Mouse (Mus musculus) inflammation-experienced regulatory T-cells (primary cell): ENCODE results near the gene Zfp2. TPM values are rescaled to one million over a fixed set of nuclear protein-coding genes. Genes with fewer than 3 reads are reported as not detected.

Experiments used
- polyA plus RNA-seq, 2 experiments: library from polyadenylated mRNA; unstranded; fragments of 100-300 nt; shearing (Covaris generic); gene quantifications; one replicate each; pipeline ENCODE4 v1.2.1; 2017

Gene Zfp2
- polyA plus RNA-seq: 1 to 10 TPM in 1 of 2 experiments, under 1 TPM in 1; 0.31 to 2.4 TPM

DNA sequence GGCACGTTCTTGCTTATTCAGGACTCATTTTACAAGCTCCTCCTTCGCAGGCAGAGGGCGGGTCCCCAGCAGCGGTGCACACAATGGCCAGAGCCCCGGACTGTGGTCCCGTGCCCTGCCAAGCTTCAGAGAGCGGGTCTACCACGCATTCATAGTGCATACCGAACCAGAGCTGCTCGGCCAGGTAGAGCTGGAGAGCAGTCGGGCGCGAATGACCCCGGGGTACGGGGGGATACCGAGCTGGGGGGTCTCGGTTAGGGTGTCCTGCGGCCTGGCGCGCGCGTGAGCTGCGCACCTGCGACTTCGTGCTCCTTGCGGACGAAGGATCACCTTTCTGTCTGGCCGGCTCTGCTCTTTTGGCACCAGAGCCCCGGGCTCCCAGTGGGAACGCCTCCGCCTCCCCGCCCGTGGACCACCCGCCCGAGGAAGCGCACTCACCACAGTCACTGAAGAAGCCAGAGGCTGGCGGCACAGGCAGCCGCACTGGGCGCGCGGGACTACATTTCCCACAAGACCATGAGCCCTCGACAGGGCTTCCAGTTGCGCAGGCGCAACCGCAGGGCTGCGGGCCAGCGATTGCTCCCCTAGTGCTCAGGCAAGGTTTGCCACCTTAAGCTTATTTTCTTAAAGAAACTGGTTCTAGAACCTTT, at the start of gene Zfp2:
Zfp2 (minus strand) TSS at position 495 of the 650 bp plus-strand sequence.

GRCm38 (mm10) chr11:50953665-50954064, 37.7 kb upstream of the Zfp2 start, which contains the start of gene Prop1:
TSS of gene Prop1 (minus strand) at chr11:50953765.

GRCm38 (mm10) chr11:50943506-50943905, 27.5 kb upstream of the Zfp2 start, which contains the start of gene 4933414I15Rik:
TSS of gene 4933414I15Rik (minus strand) at chr11:50943765.

DNA sequence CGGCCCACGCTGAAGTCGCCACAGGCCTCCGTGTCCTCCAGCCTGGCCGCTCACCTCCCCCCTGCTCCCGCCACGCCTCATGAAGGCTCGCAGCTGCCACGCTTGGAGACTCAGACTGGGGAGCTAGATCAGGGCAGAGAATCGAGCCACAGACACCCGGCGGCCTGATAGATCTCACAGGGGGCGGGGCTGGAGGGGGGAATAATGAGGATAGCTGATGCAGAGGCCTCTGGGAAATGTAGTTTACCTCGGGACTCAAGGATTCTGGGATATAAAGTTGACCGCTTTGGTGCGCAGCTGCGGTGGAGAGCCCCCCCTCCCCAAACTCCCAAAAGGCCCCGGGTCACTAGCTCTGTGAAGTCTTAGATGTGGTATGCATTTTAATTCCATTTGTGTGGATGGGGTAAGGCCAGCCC, 15.5 kb upstream of the Zfp2 start, which contains the start of gene Zfp354b:
Zfp354b (minus strand) TSS at position 183 of the 416 bp plus-strand sequence.

DNA sequence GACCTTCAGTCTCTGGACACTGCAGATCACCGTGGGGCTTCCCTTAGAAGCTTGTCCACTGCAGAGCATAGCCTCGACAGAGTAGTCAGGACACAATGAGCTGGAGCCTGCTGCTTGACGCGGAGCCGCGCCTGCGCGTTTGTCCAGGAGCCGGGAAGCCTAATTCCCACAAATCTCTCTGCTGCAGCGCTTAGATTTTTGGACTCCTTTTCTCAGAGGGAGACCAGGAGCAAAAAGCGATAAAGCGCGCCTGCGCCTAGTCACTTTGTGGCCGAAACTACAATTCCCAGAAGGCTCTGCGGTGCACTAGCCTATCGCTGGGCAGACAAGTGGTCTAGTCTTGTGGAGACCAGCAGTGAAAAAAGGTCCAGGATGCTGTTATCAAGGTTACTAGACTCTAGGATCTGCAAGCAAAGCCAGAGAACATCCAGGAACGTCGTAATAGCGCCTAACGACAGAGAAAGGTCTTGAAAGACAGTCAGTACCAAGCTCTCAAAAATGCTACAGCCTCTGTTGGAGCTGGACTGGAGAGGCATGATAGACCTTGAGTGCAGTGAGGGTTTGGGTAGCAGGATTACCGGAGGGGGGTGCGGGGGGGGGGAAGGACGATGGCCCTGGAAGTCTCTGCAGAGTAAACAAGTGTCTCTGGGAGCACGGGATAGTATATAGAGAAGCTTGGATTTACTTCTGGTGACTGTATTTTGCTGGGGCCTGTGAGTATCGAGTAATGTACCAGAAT, 28.4 kb downstream of the Zfp2 start, which contains the start of gene Zfp454:
Zfp454 (minus strand) TSS at position 262 of the 739 bp plus-strand sequence.

DNA sequence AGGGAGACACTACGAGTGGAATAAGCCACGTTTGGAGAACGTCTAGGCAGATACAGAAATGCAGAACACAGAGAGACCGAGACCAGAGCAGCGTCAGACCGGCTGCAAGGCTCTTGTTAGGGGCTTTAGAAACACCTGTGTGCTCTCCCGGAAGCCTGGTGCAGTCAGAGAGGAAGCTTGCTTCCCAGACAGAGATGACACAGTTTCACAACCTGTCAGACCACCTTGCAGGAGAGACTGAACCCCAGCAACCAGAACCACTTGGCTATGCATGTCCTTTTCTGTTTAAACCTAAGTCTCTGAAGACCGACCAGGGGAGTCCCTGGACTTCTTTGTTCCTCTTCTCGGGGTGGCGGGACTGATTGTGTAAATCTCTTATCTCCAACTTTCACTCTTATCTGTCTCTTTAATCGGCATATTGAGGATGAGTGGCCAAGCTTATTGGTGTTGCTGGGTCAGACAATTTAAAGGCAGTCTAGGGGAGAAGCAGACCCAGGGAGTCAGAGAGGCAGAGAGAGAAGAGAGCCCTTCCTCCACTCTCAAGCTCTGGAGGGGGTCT, 65.7 kb downstream of the Zfp2 start, which contains the start of gene Grm6:
Grm6 (plus strand) TSS at position 509 of the 559 bp plus-strand sequence.

Other genes with a start within 250 kb of the Zfp2 start
- gene Zfp354c, start 88.4 kb downstream of the Zfp2 start, polyA plus RNA-seq: 1 to 10 TPM; 3.0 to 5.9 TPM
- gene Zfp879, start 74.6 kb downstream of the Zfp2 start, polyA plus RNA-seq: 1 to 10 TPM in 1 of 2 experiments, under 1 TPM in 1; 0.14 to 1.2 TPM
- under 1 TPM; 0.72 to 0.94 TPM for gene Grm6, start 65.5 kb downstream of the Zfp2 start, polyA plus RNA-seq
- gene Zfp454, start 28.5 kb downstream of the Zfp2 start, polyA plus RNA-seq: not detected
- gene Zfp354b, start 15.5 kb upstream of the Zfp2 start, polyA plus RNA-seq: not detected
- gene 4933414I15Rik, start 27.6 kb upstream of the Zfp2 start, polyA plus RNA-seq: 1 to 10 TPM in 1 of 2 experiments, not detected in 1; 1.1 TPM
- not detected for gene Prop1, start 37.6 kb upstream of the Zfp2 start, polyA plus RNA-seq
- gene Olfr1378, start 50.4 kb upstream of the Zfp2 start, polyA plus RNA-seq: not detected
- not detected for gene Olfr1377, start 65.8 kb upstream of the Zfp2 start, polyA plus RNA-seq
- gene Olfr51, start 87.4 kb upstream of the Zfp2 start, polyA plus RNA-seq: under 1 TPM in 1 of 2 experiments, not detected in 1; 0.45 TPM
- 1 to 10 TPM in 1 of 2 experiments, under 1 TPM in 1; 0.07 to 1.1 TPM for gene Olfr54, start 98.1 kb upstream of the Zfp2 start, polyA plus RNA-seq
- not detected for gene Olfr1375, start 131.9 kb upstream of the Zfp2 start, polyA plus RNA-seq
- gene Zfp354a, start 143.1 kb upstream of the Zfp2 start, polyA plus RNA-seq: under 1 TPM in 1 of 2 experiments, not detected in 1; 0.26 TPM